Mouse (Mus musculus) cerebellum, postnatal 4 days (tissue): ENCODE results near the gene Tbc1d30.
"Not testable (repeated sequence)": the region's sequence is repeated elsewhere in the genome, so short reads cannot be mapped to it uniquely, and the experiment has no call there.

ENCODE experiments used
- DNase-seq, 2 experiments: peaks; one replicate each; pipeline ENCODE4 v3.0.0; 2022; ENCODE audit warnings: low spot score in 2 of 2, mixed read lengths in 1 of 2

The Tbc1d30 gene

DNA sequence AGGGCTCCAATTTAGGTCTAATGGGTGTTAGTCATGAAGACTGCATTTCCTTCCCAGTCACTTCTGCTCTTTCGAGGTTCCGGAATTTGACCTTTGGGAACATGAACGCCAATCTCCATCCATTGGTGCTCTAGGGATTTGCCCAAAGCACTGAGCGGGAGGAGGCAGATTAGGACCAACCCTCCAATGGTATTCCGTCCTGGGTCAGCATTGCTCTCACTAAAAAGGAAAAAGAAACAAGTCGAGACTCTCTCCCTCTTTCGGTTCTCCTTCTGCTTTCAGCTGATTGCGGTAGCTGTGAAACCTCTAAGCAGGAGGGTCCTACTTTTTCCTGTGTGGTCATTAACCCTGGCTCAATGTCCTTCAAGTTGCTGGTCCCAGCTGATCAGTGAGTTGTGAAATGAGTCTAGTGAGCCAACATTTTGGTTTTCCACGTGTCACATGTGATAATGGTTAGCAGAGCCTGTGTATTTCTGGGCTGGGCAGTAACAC is 14.7 kb upstream of the Tbc1d30 start:
- DNase-seq = no peak

DNA sequence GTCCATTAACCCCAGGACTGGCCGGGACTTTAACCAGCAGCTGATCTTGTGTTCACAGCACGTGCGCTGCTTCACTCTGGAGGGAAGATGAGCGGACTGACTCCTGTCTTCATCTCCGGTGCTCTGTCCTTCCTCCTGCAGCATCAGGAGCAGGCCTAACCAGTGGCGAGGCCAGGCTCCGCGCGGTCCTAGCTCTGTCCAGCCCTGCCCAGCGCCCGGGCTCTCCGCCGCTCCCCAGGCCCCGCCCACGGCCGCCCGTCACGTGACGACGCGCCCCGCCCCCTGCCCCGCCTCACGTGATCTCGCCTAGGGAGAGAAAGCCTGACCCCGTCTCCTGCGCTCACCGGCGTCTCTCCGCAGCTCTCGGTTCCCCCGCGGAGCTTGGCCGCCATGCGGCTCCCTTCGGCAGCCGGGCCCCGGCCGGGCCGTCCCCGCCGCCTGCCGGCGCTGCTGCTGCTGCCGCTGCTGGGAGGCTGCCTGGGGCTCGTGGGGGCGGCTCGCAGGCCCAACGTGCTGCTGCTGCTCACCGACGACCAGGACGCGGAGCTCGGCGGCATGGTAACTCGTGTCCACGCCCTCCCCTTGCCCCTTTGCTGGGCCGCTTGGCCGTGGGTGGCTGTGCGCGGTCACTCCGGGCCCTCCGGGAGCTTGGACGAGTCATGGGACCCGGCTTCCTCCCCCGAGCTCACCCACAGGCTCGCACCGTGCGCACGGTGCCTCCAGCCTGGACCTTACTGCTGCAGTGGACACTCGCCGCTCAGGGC is 13.9 kb upstream of the Tbc1d30 start, which contains the start of gene Gns:
TSS of gene Gns (plus strand) at position 290 of the 764 bp plus-strand sequence.
- DNase-seq = peak; percentile 89 to 94

DNA sequence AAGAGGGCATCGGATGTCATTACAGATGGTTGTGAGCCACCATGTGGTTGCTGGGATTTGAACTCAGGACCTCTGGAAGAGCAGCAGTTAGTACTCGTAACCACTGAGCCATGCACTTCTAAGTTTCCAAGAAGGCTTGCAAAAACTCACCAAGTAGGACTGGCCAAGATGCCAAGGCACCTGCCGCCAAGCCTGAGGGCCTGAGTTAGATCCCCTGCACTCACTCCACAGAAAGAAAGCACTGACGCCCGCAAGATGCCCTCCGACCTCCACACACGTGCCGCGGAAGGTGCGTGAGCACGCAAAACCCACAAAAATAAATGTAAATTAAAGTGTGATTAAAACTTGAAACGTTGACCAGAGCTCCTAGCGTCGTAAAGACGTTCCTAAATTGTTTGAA is 13.2 kb upstream of the Tbc1d30 start:
- no peak for DNase-seq

DNA sequence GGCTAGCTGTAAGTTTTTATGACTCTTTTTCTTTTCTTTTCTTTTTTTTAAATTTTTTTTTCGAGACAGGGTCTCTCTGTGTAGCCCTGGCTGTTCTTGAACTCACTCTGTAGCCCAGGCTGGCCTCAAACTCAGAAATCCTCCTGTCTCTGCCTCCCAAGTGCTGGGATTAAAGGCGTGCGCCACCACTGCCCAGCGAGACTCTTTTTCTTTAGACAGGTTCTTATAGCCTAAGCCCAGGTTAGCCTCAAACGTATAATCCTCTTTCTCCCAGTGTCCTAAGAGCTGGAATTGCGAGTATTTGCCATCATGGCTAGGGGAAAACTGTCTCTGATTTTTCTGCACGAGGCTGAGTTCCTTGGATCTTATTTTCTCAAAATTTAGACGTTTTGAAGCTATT is 12.1 kb upstream of the Tbc1d30 start:
- no peak for DNase-seq

DNA sequence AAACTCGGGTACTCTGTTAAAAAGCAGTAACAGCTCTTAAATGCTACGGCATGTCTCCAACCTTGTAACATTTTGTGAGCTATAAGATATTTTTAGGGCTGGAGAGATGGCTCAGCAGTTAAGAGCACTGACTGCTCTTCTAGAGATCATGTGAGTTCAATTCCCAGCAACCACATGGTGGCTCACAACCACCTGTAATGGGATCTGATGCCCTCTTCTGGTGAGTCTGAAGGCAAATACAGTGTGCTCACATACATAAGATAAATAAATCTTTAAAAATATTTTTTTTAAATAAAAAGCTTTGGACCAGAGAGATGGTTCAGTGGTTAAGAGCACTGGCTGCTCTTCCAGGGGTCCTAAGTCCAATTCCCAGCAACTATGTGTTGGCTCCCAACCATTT is 9.3 kb upstream of the Tbc1d30 start:
- no peak for DNase-seq

DNA sequence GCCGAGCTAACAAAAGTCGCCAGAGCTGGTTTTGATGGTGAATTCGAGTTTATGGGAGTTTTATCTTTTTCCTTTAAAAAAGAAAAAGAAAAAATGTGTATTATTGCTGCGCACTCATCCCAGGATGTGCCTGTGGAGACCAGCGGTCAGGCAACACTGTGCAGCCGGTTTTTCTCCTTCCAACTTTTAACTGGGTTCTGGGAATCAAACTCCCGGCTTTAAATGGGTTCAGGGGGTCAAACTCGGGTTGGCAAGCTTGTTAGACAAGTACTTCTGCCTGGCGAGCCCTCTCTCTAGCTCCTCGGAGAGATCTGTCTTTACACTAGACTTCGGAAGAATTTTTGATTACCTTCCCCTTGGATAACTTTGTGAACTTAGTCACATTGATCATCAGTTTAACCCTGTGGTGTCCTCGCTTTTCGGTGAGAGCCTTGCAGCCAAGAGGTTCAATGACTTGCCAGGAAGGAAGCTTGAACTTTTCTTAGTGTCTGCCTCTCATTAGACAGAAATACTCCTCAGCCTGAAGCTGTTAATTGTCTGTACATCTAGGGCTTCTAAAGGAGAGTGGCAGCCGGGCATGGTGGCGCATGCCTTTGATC is 713 bp upstream of the Tbc1d30 start:
- no peak for DNase-seq

DNA sequence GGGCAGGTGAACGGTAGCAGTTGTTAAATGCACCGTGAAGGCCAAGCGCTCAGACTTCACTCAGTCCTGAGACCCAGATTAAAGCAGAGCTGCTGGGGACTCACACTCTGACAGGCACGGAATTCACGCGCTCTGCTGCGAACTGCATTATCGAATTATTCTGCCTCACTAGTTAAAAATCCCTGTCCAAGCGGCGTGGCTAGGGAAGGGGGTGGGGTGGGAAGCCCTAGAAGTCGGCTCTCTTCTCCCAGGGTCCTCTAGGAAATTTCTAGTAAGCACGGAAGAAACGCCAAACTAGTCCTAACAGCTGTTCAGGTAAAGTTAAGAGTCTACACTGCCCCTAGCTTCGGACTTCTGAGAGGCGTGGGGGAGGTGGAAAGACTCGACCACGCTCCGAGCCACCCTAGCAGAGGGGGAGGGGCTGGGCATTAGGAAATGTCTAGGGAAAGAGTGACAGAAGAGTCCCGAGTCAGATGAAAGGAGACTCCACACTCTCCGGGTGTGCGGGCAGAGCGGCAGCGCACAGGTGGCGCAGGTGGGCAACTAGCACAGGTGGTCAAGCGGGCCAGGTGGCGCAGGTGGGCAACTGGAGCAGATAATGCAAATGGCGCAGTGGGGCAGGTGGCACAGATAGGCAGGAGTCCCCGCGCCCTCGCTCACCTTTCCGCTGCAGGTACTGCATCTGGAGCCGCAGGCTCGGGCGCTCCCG is 567 bp downstream of the Tbc1d30 start:
- DNase-seq = peak in 1 of 2 experiments; percentile 16

DNA sequence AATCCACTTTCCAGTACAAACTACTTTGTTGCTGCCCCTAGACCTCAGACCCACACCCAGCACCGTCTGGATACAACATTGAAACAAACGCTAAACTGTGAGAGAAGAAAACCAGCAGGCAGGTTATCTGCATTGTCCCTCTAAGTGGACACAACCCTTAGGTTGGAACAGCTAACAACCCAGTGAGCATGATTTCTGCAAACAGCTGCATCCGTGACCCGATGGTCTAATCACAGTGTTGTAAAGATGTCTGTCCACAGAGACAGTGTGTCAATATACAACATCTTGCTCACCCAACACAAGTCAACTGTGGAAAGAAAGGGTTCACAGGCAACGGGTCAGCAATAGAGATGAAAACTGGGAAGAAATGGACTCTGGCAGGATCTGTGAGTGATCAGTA is 1.8 kb downstream of the Tbc1d30 start:
- DNase-seq = no peak

DNA sequence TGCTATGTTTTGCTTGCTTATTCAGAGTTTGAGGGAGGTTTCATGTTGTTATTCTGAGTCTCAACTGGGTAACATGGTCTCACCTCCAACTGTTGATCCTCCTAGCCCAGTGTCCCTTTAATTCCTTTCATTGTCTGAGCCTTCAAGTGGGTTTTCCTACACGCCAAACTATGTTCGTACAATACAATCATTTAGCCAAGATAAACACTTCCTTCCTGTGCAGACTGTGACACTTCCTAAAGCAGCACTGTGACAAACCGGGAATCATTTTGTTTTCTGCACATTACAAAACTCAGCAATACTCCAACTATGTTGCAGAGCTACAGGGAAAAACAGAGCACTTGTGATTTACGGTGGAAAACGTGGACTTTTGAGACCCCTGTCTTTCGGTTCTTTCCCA is 7.2 kb downstream of the Tbc1d30 start:
- DNase-seq = no peak

DNA sequence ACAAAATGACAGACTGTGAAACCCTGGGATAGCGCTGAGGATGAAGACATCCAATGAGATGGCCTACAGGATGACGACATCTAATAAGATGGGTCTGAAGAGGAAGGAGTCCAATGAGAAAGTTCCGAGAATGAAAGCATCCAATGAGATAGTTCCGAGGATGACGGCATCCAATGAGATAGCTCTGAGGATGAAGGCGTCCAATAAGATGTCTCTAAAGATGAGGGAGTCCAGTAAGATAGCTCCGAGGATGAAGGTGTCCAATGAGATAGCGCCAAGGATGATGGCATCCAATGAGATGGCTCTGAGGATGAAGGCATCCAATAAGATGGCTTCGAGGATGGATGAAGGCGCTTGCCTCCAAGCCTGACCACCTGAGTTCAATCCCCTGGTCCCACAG is 8.8 kb downstream of the Tbc1d30 start:
- no peak for DNase-seq

DNA sequence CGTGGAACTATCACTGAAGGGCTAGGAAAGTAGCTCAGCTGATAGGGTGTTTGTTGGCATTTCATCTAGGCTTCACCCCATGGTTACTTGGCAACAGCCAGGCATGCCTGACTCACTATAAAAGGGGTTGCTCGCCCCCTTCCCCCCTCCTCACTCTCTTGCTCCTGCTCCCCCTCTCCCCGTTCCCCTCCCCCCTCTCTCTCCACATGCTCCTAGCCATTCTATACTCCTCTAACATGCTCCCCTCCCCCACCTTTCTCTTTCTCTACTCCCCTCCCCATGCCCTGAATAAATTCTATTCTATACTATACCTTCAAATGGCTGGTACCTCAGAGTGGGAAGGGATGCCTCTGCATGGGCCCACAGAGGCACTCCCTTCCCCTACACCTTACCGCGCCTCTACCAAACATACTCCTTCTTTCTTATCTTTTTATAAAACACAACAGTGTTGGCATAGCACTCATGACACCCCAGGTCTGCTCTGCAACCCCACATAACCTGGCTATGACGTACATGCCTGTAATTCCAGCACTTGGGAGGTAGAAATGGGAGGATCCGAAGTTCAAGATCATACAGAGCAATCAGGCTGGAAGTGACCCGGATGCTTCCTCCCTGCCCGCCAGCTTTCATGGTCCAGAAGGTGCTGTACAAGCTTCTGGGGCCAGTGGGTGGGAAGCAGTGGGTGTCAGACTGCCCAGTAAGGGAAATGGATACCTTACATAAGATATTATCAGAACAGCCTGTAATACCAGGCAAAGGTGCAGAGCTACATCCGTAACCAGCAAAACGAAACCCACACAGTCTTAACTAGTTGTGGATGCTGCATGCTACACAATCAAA is 10.1 kb downstream of the Tbc1d30 start:
- DNase-seq = no peak

DNA sequence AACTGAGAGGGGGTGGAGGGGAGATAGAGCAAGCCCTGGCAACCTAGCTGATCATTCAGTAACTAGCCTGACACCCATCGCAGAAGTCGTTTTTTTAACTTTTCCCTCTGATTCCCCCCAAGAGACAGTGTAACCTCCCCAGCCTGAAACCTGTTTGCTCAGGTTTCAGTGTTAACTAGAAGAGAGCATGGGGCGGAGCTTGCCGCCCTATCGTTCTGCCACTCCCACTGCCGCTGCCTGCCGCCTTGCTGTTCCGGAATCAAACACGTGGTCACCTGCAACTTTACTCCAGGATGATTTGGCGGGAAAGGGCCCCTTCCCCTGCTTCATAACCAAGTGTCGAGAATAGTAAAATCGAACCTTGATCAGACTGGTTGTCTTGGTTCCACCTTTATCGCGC is 14.5 kb downstream of the Tbc1d30 start:
- DNase-seq = not testable (repeated sequence)

DNA sequence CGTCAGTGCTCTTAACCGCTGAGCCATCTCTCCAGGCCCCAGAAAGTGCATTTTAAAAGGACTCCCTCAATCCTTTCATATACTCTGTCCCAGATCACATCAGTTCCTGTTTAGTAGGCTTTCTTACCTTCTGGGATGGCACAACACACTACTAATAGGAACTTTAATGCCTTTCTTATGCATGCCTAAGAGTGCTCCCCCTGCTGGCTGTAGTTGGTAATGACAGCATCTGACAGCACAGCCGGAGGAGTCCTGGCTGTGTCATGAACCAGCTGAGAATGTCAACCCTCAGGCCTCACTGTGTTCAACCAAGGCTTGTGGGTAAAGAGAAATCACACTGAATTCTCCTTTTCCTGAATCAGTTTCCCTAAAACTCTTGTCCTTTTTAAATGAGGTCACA is 16.5 kb downstream of the Tbc1d30 start:
- peak in 1 of 2 experiments; percentile 62 for DNase-seq

DNA sequence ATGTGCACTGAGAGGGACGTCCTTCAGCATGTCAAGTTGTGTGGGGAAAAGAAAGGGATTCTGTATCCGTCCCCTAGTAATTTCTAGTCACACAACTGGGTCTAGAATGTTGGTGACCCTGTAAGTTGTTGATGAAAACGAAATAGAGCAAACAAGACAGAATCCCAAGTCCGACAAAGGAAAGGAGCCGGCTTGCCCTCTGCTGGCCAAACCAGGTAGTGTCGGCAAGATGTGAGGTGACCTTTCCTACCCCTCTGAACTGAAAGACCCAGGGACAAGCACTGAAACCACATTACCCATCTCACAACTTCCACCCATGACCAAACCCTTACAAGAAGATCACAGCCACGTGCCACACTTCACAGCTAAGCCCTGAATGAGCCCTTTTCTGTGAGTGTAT is 20.1 kb downstream of the Tbc1d30 start:
- peak; percentile 45 to 71 for DNase-seq

DNA sequence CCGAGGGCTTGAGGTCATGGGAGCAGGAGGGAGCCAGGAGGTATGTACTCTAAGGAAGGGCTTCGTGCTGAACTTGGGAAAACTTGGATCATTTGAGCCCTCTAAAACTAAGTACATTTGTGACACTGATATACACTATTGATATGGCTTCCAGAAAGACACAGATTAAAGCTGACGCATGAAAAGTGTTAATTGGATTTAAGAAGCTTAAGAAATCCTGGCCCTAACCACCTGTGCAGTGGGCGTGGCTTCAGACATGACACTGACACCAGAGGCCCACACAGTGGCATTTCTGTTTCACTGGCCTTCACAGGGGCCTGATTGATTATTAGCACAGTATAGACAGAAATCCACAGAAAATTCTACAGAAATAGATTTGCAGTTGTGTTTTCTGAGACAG is 21.5 kb downstream of the Tbc1d30 start:
- DNase-seq = no peak

DNA sequence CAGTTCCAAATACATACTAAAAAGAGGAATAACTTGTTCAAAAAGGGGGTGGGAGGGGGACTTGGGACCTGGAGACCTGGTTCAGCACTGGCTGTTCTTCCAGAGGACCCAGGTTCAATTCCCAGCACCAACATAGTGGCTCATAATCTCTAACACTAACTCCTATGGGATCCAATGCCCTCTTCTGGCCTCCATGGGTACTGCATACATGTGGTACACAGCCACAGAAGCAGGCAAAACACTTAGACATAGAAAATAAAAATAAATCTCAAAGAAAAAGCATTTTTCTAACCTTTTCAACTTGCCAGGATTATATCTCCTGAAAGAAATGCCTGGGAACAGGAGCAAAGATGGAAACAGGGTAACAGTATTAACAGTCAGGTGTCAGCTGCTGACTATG is 24.9 kb downstream of the Tbc1d30 start:
- DNase-seq = no peak

DNA sequence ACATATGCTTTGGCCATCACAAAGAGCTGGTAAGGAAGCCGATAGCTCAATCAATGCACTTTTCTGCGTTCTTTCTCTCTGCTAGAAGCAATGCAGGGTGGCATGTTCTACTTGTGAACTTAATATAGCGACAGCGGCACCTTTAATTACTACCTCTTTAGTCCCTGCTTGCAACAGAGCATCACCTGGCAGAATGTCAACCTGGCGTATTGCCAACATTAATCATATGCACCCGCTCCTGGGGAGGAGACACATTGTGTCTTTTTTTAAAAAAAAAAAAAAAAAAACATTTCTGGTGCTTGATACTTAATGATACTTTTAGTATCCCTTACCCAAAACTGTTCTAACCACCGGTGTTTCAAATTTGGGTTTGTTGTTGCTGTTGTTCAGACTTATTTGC is 27.6 kb downstream of the Tbc1d30 start:
- peak in 1 of 2 experiments; percentile 65 for DNase-seq

DNA sequence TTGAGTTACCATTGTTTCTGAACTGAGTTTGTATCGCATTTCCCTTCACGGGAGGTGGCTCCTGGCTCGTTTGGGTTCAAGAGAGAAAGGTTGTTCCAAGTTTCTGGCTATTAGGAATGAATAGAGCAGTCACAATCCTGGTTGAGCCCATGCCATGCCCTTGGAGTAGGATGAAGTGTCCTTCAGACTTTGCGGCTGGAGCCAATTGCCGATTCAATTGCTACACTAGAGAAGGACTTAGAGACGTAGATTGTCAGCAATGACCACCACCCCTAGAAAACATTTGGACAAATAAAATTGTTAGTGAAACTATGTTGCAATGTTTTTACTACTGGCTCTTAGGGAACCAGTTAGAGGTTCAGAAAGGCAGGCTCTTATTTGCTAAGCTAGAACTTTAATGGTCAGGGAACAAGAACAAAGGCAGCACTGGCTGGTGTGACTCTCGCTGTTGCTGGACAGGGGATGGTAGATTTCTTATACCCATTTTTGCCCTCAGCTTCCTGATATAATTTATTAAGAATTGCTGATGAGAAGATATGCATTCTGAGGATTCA is 32.6 kb downstream of the Tbc1d30 start:
- no peak for DNase-seq

DNA sequence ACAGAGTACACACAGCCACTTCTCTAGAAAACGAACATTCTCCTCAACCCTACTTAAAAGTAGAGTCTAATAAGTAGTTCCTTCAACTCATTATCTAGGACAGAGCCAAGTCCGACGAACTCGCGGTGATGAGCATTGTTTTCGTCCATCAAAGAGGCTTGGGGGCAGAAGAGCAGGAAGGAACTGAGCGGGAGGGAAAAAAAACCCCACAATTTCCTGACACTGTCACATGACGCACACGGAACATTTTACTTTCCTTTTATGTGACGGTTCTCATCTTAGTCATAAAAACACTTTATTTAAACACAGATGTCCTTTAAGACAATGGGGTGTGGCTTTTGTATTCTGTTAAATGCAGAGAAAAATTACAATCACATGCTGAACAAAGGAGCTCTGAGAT is 34.7 kb downstream of the Tbc1d30 start:
- DNase-seq = no peak

DNA sequence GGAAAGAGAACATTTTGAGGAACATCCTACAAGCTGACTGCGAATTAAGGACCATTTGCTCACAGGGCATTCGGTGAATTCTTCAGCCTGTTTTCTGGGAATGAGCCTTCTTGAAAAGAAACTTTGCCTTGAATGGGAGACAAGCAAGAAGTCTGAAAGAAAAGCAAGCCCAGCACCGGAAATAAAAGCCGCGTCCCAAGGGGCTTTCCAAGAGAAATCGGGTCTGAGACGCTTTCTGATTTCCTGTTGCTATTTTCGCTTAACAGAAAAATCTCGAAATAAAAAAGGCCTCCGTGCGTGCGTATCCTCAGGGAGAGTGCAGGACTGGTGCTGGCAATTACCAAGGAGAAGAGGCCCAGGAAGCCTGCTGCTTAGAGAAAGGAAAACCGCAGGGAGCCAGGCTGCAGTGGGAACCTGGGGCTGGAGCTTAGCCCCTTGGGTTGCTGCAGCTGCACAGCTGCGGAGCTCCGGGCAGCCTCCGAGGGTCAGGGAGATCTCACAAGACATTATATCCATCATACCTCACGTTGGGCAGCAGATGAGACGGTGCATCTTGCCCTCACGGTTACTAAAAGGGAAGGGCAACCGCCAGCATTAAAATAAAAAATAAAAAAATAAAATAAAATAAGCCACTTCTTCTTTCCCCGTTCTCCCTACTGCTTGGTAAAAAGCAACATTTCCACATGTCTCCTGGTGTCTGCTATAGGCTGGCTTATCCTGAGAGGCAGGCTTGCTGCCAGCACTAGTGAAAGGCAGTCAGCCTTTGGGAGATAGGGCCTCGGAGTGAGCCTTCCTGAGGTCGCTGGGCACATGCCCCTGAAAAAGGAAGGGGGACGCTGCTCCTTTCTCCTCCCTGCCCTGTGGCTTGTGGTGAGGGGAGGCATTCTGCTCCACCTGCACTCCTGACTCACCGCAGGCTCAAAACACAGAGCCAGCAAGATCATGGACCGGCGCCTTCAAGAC is 35.5 kb downstream of the Tbc1d30 start:
- DNase-seq = no peak
